ENCODE assay signal across 10 mouse cellular contexts in genomic region chrX:103557496-103557895, GRCm38 (mm10).
DNase-seq lines count a peak whose midpoint lies in the region; ATAC-seq and TF ChIP-seq lines count a peak whose summit lies in the region.
"Had no signal": no experiment of that assay in that cellular context is flagged by ENCODE, and none has a peak within 500 bp of the region (broad histone marks: within the 10 kb centered on the region; RNA-seq: fewer than 3 reads in every experiment).

No protein-coding gene starts in this region.

- no peaks in the 10 kb centered on the region for H3K9me3 ChIP-seq in heart, embryonic 10.5 days
- no peaks in the 10 kb centered on the region for H3K9me3 ChIP-seq in lung, postnatal 0 days (ENCODE audit: low read length)
- H3K9me3 ChIP-seq in forebrain, embryonic 15.5 days: no peaks in the 10 kb centered on the region

- 0 out of 2 replicates have a peak overlapping the region, but pooled peaks have one; percentile 64 for H3K27ac ChIP-seq in heart, embryonic 10.5 days
- peak overlapping the region; percentile 51; the same call in 1 of the 2 replicates for H3K27ac ChIP-seq in lung, postnatal 0 days (ENCODE audit: low read length)
- peak overlapping the region; percentile 75; the same call in 1 of the 2 replicates for H3K27ac ChIP-seq in forebrain, embryonic 15.5 days (replicated peaks)

- 86% methylated on average over 4 of the region's 4 CpGs for WGBS in heart, embryonic 10.5 days
- WGBS in lung, postnatal 0 days: 62% methylated on average over 4 of the region's 4 CpGs
- 53% methylated on average over 4 of the region's 4 CpGs for WGBS in forebrain, embryonic 15.5 days

- H3ac ChIP-seq in myocyte (ENCODE audit: control insufficient read depth, insufficient read length): no peak overlapping the region

- H3K4me2 ChIP-seq in lung, postnatal 0 days (replicated peaks; ENCODE audit: low read depth, low read length): no peak overlapping the region
- H3K4me2 ChIP-seq in forebrain, embryonic 15.5 days (replicated peaks): no peak overlapping the region
- H3K4me2 ChIP-seq in myocyte (ENCODE audit: low read depth): peak overlapping the region; percentile 22

- TF ChIP-seq CTCF in lung, postnatal 0 days (IDR thresholded peaks at IDR 0.05): no peak

- H3K4me3 ChIP-seq in heart, embryonic 10.5 days: no peak overlapping the region
- no peak overlapping the region for H3K4me3 ChIP-seq in lung, postnatal 0 days (ENCODE audit: low read depth, low read length)
- no peak overlapping the region for H3K4me3 ChIP-seq in forebrain, embryonic 15.5 days
- H3K4me3 ChIP-seq in myocyte: no peak overlapping the region

- no peaks in the 10 kb centered on the region for H3K79me2 ChIP-seq in myocyte (ENCODE audit: control insufficient read depth, insufficient read depth)

- TF ChIP-seq EP300 in lung, postnatal 0 days (IDR thresholded peaks at IDR 0.05): no peak

- no peak for ATAC-seq in lung, postnatal 0 days
- 0 out of 2 replicates have a peak, but pooled peaks have one; percentile 41 for ATAC-seq in forebrain, embryonic 15.5 days (replicated peaks)
- ATAC-seq: activated CD4-positive, CD25-positive, alpha-beta regulatory T cell, adult 4 months had no signal

- TF ChIP-seq POLR2A in myocyte (IDR thresholded peaks at IDR 0.05; ENCODE audit: insufficient read length, low read depth): no peak

- no peak overlapping the region for H3K9ac ChIP-seq in lung, postnatal 0 days (replicated peaks; ENCODE audit: low read depth)
- no peak overlapping the region for H3K9ac ChIP-seq in forebrain, embryonic 15.5 days (replicated peaks)

- DNase-seq in heart, embryonic 10.5 days (ENCODE audit: low spot score): no peak
- no peak for DNase-seq in heart, adult 9 months (ENCODE audit: low spot score in 2 of 2)
- DNase-seq in lung, postnatal 0 days (ENCODE audit: low spot score): no peak
- DNase-seq in lung, postnatal 25 days (ENCODE audit: low spot score): no peak
- DNase-seq in embryo, embryonic 10.5 days (ENCODE audit: low spot score): no peak
- no peak for DNase-seq in yolk sac, embryonic 10.5 days (ENCODE audit: low spot score)
- DNase-seq: layer of hippocampus, adult 9-11 months had no signal

- no peaks in the 10 kb centered on the region for H3K36me3 ChIP-seq in heart, embryonic 10.5 days
- H3K36me3 ChIP-seq in lung, postnatal 0 days (ENCODE audit: insufficient read depth, low read length): no peaks in the 10 kb centered on the region
- no peaks in the 10 kb centered on the region for H3K36me3 ChIP-seq in forebrain, embryonic 15.5 days
- H3K36me3 ChIP-seq in myocyte (ENCODE audit: control insufficient read depth, insufficient read depth): no peaks in the 10 kb centered on the region

- H3K4me1 ChIP-seq in heart, embryonic 10.5 days: peaks cover 15% of the 10 kb centered on the region; the same call in 1 of the 2 replicates
- H3K4me1 ChIP-seq in lung, postnatal 0 days (ENCODE audit: insufficient read depth, low read depth, low read length): no peaks in the 10 kb centered on the region
- H3K4me1 ChIP-seq in forebrain, embryonic 15.5 days: peaks cover 11% of the 10 kb centered on the region

- H3K27me3 ChIP-seq in heart, embryonic 10.5 days (ENCODE audit: insufficient read depth, poor library complexity, severe bottlenecking): no peaks in the 10 kb centered on the region
- H3K27me3 ChIP-seq in lung, postnatal 0 days (replicated peaks; ENCODE audit: insufficient read depth, low read length): no peaks in the 10 kb centered on the region
- no peaks in the 10 kb centered on the region for H3K27me3 ChIP-seq in forebrain, embryonic 15.5 days
- H3K27me3 ChIP-seq in myocyte (ENCODE audit: control insufficient read depth, insufficient read depth, insufficient read length): no peaks in the 10 kb centered on the region

TF ChIP-seq in myocyte, 11 proteins besides CTCF, POLR2A, EP300 and RAD21:
- TF ChIP-seq SRF (IDR thresholded peaks at IDR 0.05; ENCODE audit: control insufficient read depth, insufficient read length, low read depth) (no peak), USF1 (IDR thresholded peaks at IDR 0.05; ENCODE audit: low read depth) (no peak), MYOD1 (IDR thresholded peaks at IDR 0.05; ENCODE audit: control insufficient read depth in 1 of 3, insufficient read length in 2 of 3, low read depth in 2 of 3) (no peak), POLR2AphosphoS2 (IDR thresholded peaks at IDR 0.05; ENCODE audit: insufficient read length, low read depth) (no peak), MAX (IDR thresholded peaks at IDR 0.05; ENCODE audit: low read depth) (no peak), CEBPB (IDR thresholded peaks at IDR 0.05; ENCODE audit: insufficient read depth, poor library complexity, severe bottlenecking) (no peak), REST (IDR thresholded peaks at IDR 0.05; ENCODE audit: insufficient read depth, insufficient read length) (no peak), TCF12 (IDR thresholded peaks at IDR 0.05; ENCODE audit: insufficient read depth, poor library complexity, severe bottlenecking) (no peak)
